ENCODE assay signal across 8 mouse cellular contexts in the genomic region with DNA sequence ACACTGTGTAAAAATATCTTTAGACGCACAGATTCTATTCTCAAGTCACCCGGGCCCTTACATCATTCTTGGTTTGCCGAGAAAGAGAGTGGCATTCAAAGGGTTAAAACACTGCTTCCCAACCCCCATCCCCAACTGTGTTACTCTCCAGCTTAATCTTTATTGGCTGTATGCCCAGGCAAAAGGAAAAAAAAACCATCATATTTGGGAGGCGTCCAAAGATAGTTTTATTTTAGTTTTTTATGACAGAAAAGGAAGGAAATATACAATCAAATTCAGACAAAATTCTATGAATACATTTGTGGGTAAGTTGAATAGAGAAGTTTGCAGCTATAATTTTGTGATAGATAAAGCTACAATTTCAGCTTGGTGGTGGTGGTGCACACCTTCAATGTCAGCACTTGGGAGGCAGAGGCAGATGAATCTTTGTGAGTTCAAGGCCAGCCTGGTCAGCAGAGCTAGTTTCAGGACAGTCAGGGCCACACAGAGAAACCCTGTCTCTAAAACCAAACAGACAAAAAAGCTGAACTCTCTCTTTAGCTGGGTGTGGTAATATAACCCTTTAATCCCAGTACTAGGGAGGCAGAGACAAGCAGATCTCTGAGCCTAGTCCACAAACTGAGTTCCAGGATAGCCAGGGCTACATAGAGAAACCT.
A peak's percentile ranks its signal among the peaks of the same experiment; 100 is the strongest.
DNase-seq lines count a peak whose midpoint lies in the region; ATAC-seq and TF ChIP-seq lines count a peak whose summit lies in the region.

No protein-coding gene starts in this region.

- H3K27ac ChIP-seq in kidney, embryonic 15.5 days: peak overlapping the region; percentile 78
- H3K27ac ChIP-seq in kidney, embryonic 14.5 days (ENCODE audit: low read depth, low read length): no peak overlapping the region
- H3K27ac ChIP-seq in heart, embryonic 12.5 days (ENCODE audit: poor library complexity, severe bottlenecking): peak overlapping the region; percentile 61
- no peak overlapping the region for H3K27ac ChIP-seq in lung, postnatal 0 days (ENCODE audit: low read length)
- no peak overlapping the region for H3K27ac ChIP-seq in left cerebral cortex, adult 2 months

- H3K36me3 ChIP-seq in kidney, embryonic 15.5 days: no peaks in the 10 kb centered on the region
- H3K36me3 ChIP-seq in kidney, embryonic 14.5 days (ENCODE audit: control insufficient read depth, insufficient read depth, low read length): no peaks in the 10 kb centered on the region
- no peaks in the 10 kb centered on the region for H3K36me3 ChIP-seq in heart, embryonic 12.5 days
- no peaks in the 10 kb centered on the region for H3K36me3 ChIP-seq in lung, postnatal 0 days (ENCODE audit: insufficient read depth, low read length)

- no peaks in the 10 kb centered on the region for H3K27me3 ChIP-seq in kidney, embryonic 15.5 days
- H3K27me3 ChIP-seq in kidney, embryonic 14.5 days (ENCODE audit: control insufficient read depth, insufficient read depth, low read length): no peaks in the 10 kb centered on the region
- H3K27me3 ChIP-seq in heart, embryonic 12.5 days (replicated peaks): no peaks in the 10 kb centered on the region
- H3K27me3 ChIP-seq in lung, postnatal 0 days (replicated peaks; ENCODE audit: insufficient read depth, low read length): no peaks in the 10 kb centered on the region

- TF ChIP-seq EP300 in lung, postnatal 0 days (IDR thresholded peaks at IDR 0.05): peak; percentile 78

- H3K9me3 ChIP-seq in kidney, embryonic 15.5 days (replicated peaks): no peaks in the 10 kb centered on the region
- H3K9me3 ChIP-seq in kidney, embryonic 14.5 days (ENCODE audit: control insufficient read depth, low read length): no peaks in the 10 kb centered on the region
- no peaks in the 10 kb centered on the region for H3K9me3 ChIP-seq in heart, embryonic 12.5 days (replicated peaks)
- no peaks in the 10 kb centered on the region for H3K9me3 ChIP-seq in lung, postnatal 0 days (ENCODE audit: low read length)

- intact Hi-C loops in left cerebral cortex, adult 2 months (cut with DNase I): no loop called here

- no peak overlapping the region for H3K4me3 ChIP-seq in kidney, embryonic 15.5 days (replicated peaks)
- H3K4me3 ChIP-seq in kidney, embryonic 14.5 days (ENCODE audit: low read length): no peak overlapping the region
- H3K4me3 ChIP-seq in heart, embryonic 12.5 days: no peak overlapping the region
- H3K4me3 ChIP-seq in lung, postnatal 0 days (ENCODE audit: low read depth, low read length): no peak overlapping the region
- no peak overlapping the region for H3K4me3 ChIP-seq in left cerebral cortex, adult 2 months

- H3K4me2 ChIP-seq in kidney, embryonic 15.5 days: no peak overlapping the region
- no peak overlapping the region for H3K4me2 ChIP-seq in kidney, embryonic 14.5 days (replicated peaks; ENCODE audit: low read depth, low read length)
- no peak overlapping the region for H3K4me2 ChIP-seq in heart, embryonic 12.5 days
- H3K4me2 ChIP-seq in lung, postnatal 0 days (replicated peaks; ENCODE audit: low read depth, low read length): no peak overlapping the region

- peaks cover 15% of the 10 kb centered on the region; the same call in 1 of the 2 replicates for H3K4me1 ChIP-seq in kidney, embryonic 15.5 days
- no peaks in the 10 kb centered on the region for H3K4me1 ChIP-seq in kidney, embryonic 14.5 days (ENCODE audit: control insufficient read depth, insufficient read depth, low read length)
- H3K4me1 ChIP-seq in heart, embryonic 12.5 days (replicated peaks): peaks cover 34% of the 10 kb centered on the region
- no peaks in the 10 kb centered on the region; the same call in 1 of the 2 replicates for H3K4me1 ChIP-seq in lung, postnatal 0 days (ENCODE audit: insufficient read depth, low read depth, low read length)

- ATAC-seq in kidney, embryonic 15.5 days (replicated peaks; ENCODE audit: low FRiP score): no peak
- no peak for ATAC-seq in kidney, embryonic 14.5 days (ENCODE audit: low FRiP score, low TSS enrichment)
- no peak for ATAC-seq in heart, embryonic 12.5 days (ENCODE audit: insufficient number of reproducible peaks, low FRiP score)
- ATAC-seq in lung, postnatal 0 days: peak; percentile 37; the same call in 1 of the 2 replicates

- 60% methylated on average over 4 of the region's 4 CpGs for WGBS in kidney, embryonic 15.5 days
- 76% methylated on average over 4 of the region's 4 CpGs for WGBS in kidney, embryonic 14.5 days
- WGBS in heart, embryonic 12.5 days: 44% methylated on average over 4 of the region's 4 CpGs
- WGBS in lung, postnatal 0 days: 32% methylated on average over 4 of the region's 4 CpGs

- TF ChIP-seq CTCF in lung, postnatal 0 days (IDR thresholded peaks at IDR 0.05): no peak
- TF ChIP-seq CTCF in left cerebral cortex, adult 2 months (IDR thresholded peaks at IDR 0.05): no peak

- no peak overlapping the region for H3K9ac ChIP-seq in kidney, embryonic 15.5 days
- H3K9ac ChIP-seq in kidney, embryonic 14.5 days (ENCODE audit: low read depth, low read length): no peak overlapping the region
- H3K9ac ChIP-seq in heart, embryonic 12.5 days: no peak overlapping the region
- no peak overlapping the region for H3K9ac ChIP-seq in lung, postnatal 0 days (replicated peaks; ENCODE audit: low read depth)

- DNase-seq in adrenal gland, postnatal 25 days: peak; percentile 16
- DNase-seq in lung, postnatal 0 days (ENCODE audit: low spot score): peak; percentile 67
- no peak for DNase-seq in thymus, postnatal 36 days
- no peak for DNase-seq in left cerebral cortex, adult 2 months (ENCODE audit: extremely low spot score in 1 of 2, low spot score in 2 of 2)
- DNase-seq in thymus, postnatal 25 days: no peak

Comparison
In these comparisons a context has a peak if more than half of its experiments do, and no peak if none do; other contexts are left out.
1. H3K27ac ChIP-seq: peak in kidney, embryonic 15.5 days (single experiment) and heart, embryonic 12.5 days (single experiment); none in kidney, embryonic 14.5 days (single experiment), lung, postnatal 0 days (single experiment) and left cerebral cortex, adult 2 months (single experiment).
2. DNase-seq: peak in adrenal gland, postnatal 25 days (single experiment) and lung, postnatal 0 days (single experiment); none in thymus, postnatal 36 days (0 of 2), left cerebral cortex, adult 2 months (0 of 2) and thymus, postnatal 25 days (single experiment).